Mouse (Mus musculus): ENCODE measurements around the gene Aak1. TPM values are rescaled to one million over a fixed set of nuclear protein-coding genes. Genes with fewer than 3 reads are reported as not detected.
A peak's percentile ranks its signal among the peaks of the same experiment; 100 is the strongest.

The Aak1 gene
- polyA plus RNA-seq, 1 experiment from 2014 or later = 13.6 TPM

DNA sequence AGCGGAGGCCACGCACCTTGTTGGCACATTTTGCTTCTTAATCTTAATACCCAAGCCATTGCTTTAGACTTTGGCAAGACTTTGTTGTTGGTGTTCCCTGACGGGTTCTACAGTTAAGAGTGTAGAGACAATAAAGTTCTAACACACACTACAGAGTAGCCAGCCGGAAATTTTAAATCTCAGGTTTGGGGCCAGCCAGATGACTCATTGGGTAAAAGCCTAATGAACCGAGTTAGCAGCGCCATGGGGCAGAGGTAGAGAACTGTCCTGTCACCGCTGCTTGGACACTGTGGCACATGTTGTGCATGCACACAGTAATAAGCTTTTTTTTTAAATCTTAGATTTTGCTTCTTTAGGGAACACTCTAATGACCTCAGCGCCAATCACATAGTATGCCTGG, 143.0 kb downstream of the Aak1 start:
- no peak overlapping the region for H3K27ac ChIP-seq
- DNase-seq (ENCODE audit: extremely low spot score, low spot score) = no peak
- no peak overlapping the region for H3K4me3 ChIP-seq
- no peaks in the 10 kb centered on the region for H3K9me3 ChIP-seq
- H3K27me3 ChIP-seq (ENCODE audit: poor library complexity, severe bottlenecking) = no peaks in the 10 kb centered on the region
- H3K36me3 ChIP-seq (replicated peaks) = peaks cover 22% of the 10 kb centered on the region
- 95% methylated on average over 8 of the region's 8 CpGs for WGBS
- H3K4me1 ChIP-seq = no peaks in the 10 kb centered on the region

DNA sequence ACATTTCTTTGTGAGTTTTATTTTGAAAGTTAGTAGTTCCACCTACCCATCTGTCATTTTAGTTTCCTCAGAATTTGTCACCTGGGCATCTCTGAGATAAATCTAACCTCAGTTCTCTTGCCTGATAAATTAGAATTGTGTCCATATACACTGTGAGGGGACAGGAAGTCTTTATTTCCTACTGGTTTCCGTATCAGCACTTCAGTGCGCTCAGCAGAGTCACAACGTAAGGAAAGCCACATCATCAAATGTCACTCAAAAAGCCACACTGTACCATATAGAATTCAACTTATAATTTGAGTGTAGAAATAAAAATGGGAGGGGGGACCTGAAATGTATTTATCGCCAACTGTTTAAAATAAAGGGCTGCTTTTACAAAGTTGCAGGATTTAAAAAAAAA, 144.9 kb downstream of the Aak1 start:
- DNase-seq (ENCODE audit: extremely low spot score, low spot score) = no peak
- Histone ChIP-seq H3K9me3 (no peaks in the 10 kb centered on the region), H3K4me3 (no peak overlapping the region), H3K27me3 (ENCODE audit: poor library complexity, severe bottlenecking) (no peaks in the 10 kb centered on the region), H3K36me3 (replicated peaks) (peaks cover 33% of the 10 kb centered on the region), H3K27ac (no peak overlapping the region), H3K4me1 (no peaks in the 10 kb centered on the region)
- WGBS = 89% methylated on average over 4 of the region's 4 CpGs

DNA sequence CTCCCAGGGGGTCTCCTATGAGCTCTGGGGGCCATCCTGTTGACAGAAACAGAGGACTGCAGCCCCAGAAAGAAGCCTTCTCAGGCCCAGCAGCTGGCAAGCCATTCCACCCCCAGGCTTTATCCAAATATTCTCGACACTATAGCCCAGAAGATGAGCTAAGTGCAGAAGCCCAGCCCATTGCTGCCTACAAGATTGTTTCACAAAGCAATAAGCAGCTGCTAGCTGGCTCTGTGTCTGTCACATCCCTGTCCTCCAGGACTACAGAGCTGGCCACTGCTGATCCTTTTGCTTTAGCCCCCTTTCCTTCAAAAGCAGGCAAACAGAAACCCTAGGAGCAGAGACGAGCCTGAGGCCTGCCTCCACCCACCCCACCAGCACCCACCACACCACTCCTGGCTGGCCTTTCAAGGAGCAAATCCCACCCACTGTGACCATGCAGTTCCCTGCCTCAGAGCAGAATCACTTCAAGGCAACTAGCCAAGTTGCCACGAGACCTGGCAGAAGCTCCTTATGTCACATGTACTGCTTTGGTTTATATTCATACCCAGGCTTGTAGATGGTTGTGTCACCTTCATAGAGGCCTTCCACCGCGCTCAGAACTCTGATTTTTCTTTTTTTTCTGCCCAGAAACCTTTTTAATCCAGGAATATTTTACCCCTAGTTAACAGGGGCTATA, 147.5 kb downstream of the Aak1 start:
- Histone ChIP-seq H3K4me1 (no peaks in the 10 kb centered on the region), H3K9me3 (no peaks in the 10 kb centered on the region), H3K4me3 (no peak overlapping the region), H3K36me3 (replicated peaks) (peaks cover 31% of the 10 kb centered on the region), H3K27ac (no peak overlapping the region), H3K27me3 (ENCODE audit: poor library complexity, severe bottlenecking) (no peaks in the 10 kb centered on the region)
- no peak for DNase-seq (ENCODE audit: extremely low spot score, low spot score)
- 87% methylated on average over 5 of the region's 5 CpGs for WGBS

DNA sequence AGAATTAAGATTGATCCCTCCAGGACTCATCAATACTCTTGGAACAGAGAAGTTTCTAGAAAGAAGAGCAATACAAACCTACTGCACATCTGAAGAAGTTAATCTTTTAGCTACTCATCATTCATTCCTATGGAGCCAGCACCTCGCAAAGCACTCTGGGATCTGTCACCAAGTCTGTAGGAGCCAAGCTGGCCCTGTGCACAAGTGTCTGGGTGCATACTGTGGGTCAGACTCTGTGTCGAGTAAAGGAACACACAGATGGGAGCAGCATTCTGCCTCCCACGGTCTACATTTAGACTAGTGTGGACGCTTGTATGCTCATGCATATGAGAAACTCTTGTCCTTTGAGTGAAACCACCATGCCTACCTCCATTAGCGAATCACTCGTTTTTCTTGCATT, 148.0 kb downstream of the Aak1 start:
- DNase-seq (ENCODE audit: extremely low spot score, low spot score) = no peak
- no peaks in the 10 kb centered on the region for H3K4me1 ChIP-seq
- H3K9me3 ChIP-seq = no peaks in the 10 kb centered on the region
- H3K4me3 ChIP-seq = no peak overlapping the region
- no peaks in the 10 kb centered on the region for H3K27me3 ChIP-seq (ENCODE audit: poor library complexity, severe bottlenecking)
- peaks cover 31% of the 10 kb centered on the region for H3K36me3 ChIP-seq (replicated peaks)
- WGBS = 97% methylated on average over 6 of the region's 6 CpGs
- H3K27ac ChIP-seq = no peak overlapping the region

DNA sequence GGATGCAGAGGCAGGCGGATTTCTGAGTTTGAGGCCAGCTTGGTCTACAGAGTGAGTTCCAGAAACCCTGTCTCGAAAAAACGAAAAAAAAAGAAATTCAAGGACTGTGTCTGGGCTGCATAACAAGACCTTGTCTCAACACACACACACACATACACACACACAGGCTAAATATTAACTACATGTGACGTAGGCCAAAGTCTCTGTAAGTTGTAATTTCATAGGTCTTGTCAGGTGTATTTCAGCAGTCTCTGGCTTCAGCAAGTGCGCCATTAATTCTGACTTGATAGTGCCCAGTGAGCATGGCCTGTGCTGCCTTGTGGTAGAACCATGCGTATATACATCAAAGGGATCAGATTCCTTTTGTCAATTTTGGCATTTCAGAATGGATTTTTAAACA, 152.7 kb downstream of the Aak1 start:
- Histone ChIP-seq H3K4me3 (no peak overlapping the region), H3K27ac (no peak overlapping the region), H3K27me3 (ENCODE audit: poor library complexity, severe bottlenecking) (no peaks in the 10 kb centered on the region), H3K4me1 (0 out of 2 replicates have a peak, but pooled peaks cover 2% of the 10 kb centered on the region), H3K9me3 (no peaks in the 10 kb centered on the region), H3K36me3 (replicated peaks) (peaks cover 18% of the 10 kb centered on the region)
- 91% methylated on average over 6 of the region's 6 CpGs for WGBS
- DNase-seq (ENCODE audit: extremely low spot score, low spot score) = no peak

DNA sequence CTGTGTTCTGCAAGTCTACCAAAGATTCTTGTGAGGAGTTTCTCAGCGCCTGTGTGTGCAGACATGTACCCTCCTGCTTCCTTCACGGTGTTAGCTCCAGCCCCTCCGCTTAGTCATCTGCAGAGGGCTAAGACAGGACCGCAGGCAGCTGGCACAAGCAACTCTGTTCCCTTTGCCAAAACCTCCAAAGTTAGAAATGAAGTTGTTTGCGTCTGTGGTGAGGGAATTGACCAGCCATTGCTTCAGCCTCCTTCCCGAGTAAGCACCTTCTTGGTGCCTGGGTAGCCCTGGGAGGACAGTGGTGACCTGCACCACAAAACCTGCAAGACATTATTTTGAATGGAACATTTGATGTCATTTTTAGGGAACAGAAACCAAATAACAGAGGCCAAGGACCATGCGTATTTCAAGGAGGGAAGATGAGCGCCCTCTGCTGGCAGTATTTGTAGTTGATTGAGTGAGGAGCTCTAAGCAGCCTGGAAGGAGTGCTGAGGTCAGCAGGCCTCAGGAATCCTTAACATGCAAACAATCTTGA, 153.3 kb downstream of the Aak1 start:
- Histone ChIP-seq H3K4me3 (no peak overlapping the region), H3K4me1 (0 out of 2 replicates have a peak, but pooled peaks cover 2% of the 10 kb centered on the region), H3K27me3 (ENCODE audit: poor library complexity, severe bottlenecking) (no peaks in the 10 kb centered on the region), H3K36me3 (replicated peaks) (peaks cover 12% of the 10 kb centered on the region), H3K27ac (no peak overlapping the region), H3K9me3 (no peaks in the 10 kb centered on the region)
- DNase-seq (ENCODE audit: extremely low spot score, low spot score) = peak; percentile 74
- 51% methylated on average over 8 of the region's 8 CpGs for WGBS

DNA sequence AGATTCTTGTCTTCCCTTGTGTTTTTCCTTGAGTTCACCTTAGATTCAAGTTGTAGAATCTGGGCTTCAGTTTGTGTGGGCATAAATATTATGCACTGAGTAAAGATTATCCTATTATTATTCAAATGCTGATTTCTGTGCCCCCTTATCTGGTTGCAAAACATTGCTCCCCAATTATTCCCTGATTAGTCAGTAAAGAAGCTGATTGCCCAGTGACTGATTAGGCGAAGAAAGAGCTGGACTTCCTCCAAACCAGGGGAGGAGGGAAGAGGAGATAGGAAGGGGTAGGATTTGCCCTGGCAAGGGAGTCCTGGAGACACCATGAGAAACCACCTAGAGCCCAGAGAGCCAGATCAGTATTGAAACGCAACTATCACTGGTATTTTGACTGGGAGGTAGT, 154.8 kb downstream of the Aak1 start:
- 69% methylated on average over 2 of the region's 2 CpGs for WGBS
- Histone ChIP-seq H3K27me3 (ENCODE audit: poor library complexity, severe bottlenecking) (no peaks in the 10 kb centered on the region), H3K9me3 (no peaks in the 10 kb centered on the region), H3K36me3 (replicated peaks) (no peaks in the 10 kb centered on the region), H3K4me1 (peaks cover 3% of the 10 kb centered on the region), H3K4me3 (no peak overlapping the region), H3K27ac (no peak overlapping the region)
- no peak for DNase-seq (ENCODE audit: extremely low spot score, low spot score)

DNA sequence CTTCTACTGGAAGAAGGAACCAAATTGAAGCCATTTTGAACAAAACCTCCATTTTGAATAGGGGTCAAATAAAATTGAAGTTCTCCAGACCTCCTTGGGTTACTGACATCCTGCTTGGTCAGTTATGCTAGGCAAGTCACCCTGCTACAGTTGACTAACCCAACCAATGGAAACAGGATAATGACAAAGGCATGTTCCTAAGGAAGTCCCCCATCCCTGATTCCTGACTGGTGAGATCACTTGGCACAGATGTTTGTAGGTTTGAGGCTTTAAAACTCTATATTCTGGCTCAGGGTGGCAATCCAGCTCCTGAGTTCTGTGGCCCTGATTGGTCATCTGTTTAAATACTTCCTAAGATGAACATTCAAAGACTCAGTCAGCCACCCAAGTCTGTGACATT, 156.3 kb downstream of the Aak1 start:
- Histone ChIP-seq H3K27me3 (ENCODE audit: poor library complexity, severe bottlenecking) (no peaks in the 10 kb centered on the region), H3K36me3 (replicated peaks) (no peaks in the 10 kb centered on the region), H3K27ac (no peak overlapping the region), H3K4me1 (peaks cover 14% of the 10 kb centered on the region), H3K9me3 (no peaks in the 10 kb centered on the region), H3K4me3 (no peak overlapping the region)
- no peak for DNase-seq (ENCODE audit: extremely low spot score, low spot score)

DNA sequence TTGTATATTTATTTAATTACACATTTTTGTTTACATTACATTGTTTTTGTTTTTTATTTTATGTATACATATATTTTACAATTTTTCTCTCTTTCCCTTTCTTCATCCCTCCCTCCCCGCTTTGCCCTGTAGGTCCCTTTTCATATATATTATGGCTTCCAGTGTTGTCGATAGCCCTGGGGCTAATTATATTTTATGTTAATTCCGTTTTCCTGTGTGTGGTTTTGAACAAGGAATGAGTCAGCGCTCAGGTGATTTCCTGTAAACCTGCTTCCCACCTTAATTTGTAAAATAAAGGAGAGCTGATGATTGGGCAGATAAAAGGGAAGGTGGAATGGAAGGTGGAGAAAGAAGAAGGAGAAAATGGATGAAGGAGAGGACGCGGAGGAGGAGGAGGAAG, 159.6 kb downstream of the Aak1 start, which contains the start of gene Nfu1:
Nfu1 (plus strand) TSS at position 350 of the 400 bp plus-strand sequence.
- WGBS = 81% methylated on average over 6 of the region's 6 CpGs
- H3K27ac ChIP-seq = peak within 1 kb of the TSS; percentile 97
- no peaks in the 10 kb centered on the region for H3K27me3 ChIP-seq (ENCODE audit: poor library complexity, severe bottlenecking)
- H3K4me3 ChIP-seq = peak within 1 kb of the TSS; percentile 97
- peaks cover 18% of the 10 kb centered on the region for H3K4me1 ChIP-seq
- no peaks in the 10 kb centered on the region for H3K9me3 ChIP-seq
- peaks cover 7% of the 10 kb centered on the region for H3K36me3 ChIP-seq (replicated peaks)
- no peak for DNase-seq (ENCODE audit: extremely low spot score, low spot score)

DNA sequence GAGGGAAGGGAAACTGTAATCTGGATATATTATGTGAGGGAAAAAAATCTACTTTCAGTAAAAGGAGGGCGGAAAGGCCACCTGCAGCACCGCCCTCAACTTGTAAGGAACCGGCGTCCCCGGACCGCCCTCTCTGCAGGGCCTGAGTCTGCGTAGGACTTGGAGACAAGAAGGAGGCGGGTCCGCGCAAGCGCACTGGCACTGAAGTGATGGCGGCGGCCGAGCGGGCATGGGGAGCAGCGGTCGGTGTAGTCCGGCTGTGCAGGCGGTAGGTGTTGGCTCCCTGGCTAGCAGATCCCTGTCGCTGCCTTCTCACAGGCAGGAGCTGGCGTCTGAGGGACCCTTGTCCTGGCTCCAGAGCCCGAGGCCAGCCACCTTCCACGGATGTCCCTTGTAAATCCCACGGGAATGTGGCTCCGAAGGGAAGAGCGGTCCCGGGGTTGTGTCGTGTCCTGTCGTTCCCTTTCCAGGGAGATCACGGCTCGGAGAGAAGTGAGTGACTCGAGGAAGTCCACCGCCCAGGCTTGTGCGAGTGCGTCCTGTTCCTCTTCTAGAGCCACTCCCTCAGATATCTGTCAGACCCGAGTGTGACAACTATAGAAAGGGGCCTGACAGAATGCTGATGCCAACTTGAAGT, 160.5 kb downstream of the Aak1 start:
- Histone ChIP-seq H3K4me3 (peak overlapping the region; percentile 97), H3K36me3 (replicated peaks) (peaks cover 14% of the 10 kb centered on the region), H3K27ac (peak overlapping the region; percentile 97), H3K9me3 (no peaks in the 10 kb centered on the region), H3K27me3 (ENCODE audit: poor library complexity, severe bottlenecking) (no peaks in the 10 kb centered on the region), H3K4me1 (peaks cover 18% of the 10 kb centered on the region)
- under 1% methylated on average over 36 of the region's 36 CpGs for WGBS
- DNase-seq (ENCODE audit: extremely low spot score, low spot score) = peak; percentile 93

DNA sequence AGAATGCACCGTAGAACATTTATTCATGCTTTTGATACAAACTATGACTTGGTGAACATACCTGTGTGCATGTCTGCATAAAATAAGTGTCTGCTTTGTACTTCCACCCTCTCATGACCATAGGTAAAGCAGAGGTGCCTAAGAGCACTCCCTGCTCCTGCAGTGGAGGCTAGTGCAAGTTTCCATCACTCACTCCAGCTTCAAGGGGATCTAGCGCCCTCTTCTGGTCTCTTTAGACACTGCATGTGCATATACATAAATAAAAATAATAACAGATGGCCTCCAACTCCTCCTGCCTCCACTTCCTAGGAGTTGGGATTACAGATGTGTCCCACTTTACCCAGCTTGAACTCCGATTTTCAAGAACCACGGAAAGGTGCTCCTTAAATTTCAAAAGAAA, 167.6 kb downstream of the Aak1 start:
- Histone ChIP-seq H3K27ac (no peak overlapping the region), H3K9me3 (peaks cover 7% of the 10 kb centered on the region), H3K4me1 (no peaks in the 10 kb centered on the region), H3K36me3 (replicated peaks) (peaks cover 74% of the 10 kb centered on the region), H3K4me3 (no peak overlapping the region), H3K27me3 (ENCODE audit: poor library complexity, severe bottlenecking) (no peaks in the 10 kb centered on the region)
- 58% methylated on average over 4 of the region's 4 CpGs for WGBS
- no peak for DNase-seq (ENCODE audit: extremely low spot score, low spot score)

DNA sequence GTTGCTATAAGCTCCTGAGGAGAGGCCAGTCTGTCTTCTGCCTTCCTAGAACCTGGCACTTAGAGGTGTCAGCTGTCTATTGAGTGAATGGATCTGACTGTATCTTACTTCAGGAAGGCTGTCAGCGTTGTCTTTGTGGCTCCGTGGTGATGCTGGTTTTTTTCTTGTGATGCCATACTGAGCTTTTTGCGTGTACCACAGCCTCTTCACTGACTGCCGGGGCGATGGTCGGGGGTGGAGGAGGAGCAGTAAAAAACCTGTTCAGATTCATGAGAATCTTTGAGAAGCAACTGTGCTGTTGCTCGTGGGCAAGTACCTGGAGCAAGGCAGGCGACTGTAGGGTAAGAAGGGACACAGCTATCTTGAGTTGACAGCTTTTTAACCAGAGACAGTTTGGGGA, 169.6 kb downstream of the Aak1 start:
- no peak for DNase-seq (ENCODE audit: extremely low spot score, low spot score)
- Histone ChIP-seq H3K27ac (no peak overlapping the region), H3K36me3 (replicated peaks) (peaks cover 84% of the 10 kb centered on the region), H3K4me1 (no peaks in the 10 kb centered on the region), H3K9me3 (peaks cover 7% of the 10 kb centered on the region), H3K27me3 (ENCODE audit: poor library complexity, severe bottlenecking) (no peaks in the 10 kb centered on the region), H3K4me3 (no peak overlapping the region)
- WGBS = 95% methylated on average over 8 of the region's 8 CpGs

DNA sequence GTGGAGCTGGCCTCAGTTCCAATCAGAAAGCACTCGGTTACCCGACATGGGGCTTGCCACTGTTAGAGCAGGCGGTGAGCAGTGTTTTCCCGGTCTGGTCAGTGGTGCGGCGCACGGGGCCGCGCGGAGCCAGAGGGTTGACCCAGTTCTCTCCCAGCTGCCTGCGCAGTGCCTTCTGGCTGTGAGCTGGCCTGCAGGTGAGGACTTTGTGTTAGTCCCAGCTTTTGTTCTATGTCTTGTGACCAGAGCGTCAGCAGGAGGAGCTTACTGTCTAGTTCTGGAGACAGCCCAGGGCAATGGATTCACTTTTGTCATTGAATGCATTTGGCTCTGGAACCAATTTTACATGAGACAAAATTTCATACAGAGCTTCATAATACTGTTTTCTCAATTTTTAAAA, 172.5 kb downstream of the Aak1 start:
- 96% methylated on average over 12 of the region's 12 CpGs for WGBS
- H3K4me1 ChIP-seq = no peaks in the 10 kb centered on the region
- no peak for DNase-seq (ENCODE audit: extremely low spot score, low spot score)
- H3K27ac ChIP-seq = no peak overlapping the region
- no peaks in the 10 kb centered on the region for H3K27me3 ChIP-seq (ENCODE audit: poor library complexity, severe bottlenecking)
- H3K36me3 ChIP-seq (replicated peaks) = peaks cover 91% of the 10 kb centered on the region
- H3K4me3 ChIP-seq = no peak overlapping the region
- peaks cover 7% of the 10 kb centered on the region for H3K9me3 ChIP-seq
